Mouse (Mus musculus): ENCODE measurements around the gene Lrp11.
"Not testable (repeated sequence)": the region's sequence is repeated elsewhere in the genome, so short reads cannot be mapped to it uniquely, and the experiment has no call there.

Gene Lrp11

DNA sequence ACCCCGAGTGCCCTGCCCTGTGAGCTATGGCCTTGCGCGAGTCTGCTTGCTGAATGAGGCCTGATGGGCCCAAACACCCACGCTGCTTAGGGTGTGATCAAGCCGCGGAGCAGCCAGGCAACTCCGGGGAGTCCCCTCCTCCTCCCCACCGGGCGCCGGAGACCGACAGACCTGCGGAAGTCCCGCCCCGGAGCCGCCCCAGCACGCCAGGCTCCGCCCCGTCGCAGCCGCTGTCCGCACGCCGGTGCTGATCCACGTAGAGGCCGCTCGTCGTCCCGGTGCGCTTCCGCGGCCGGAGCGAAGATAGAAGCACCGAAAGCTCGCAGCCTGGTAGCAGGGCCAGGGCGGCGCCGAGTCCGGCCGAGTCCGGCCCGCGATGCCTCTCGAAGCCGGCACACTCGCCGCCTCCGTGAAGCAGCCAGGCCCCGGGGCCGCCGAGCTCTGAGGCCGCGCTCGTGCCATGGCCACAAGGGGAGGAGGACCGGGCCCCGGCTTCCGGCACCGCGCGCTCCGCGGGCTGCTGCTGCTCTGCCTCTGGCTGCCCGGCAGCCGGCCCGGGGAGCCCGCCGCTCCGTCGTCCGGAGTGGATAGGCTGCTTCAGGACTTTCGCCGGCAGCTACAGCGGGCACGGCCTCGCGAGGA lies at the start of gene Lrp11:
Lrp11 (plus strand) TSS at position 209 of the 642 bp plus-strand sequence.
- DNase-seq = peak; percentile 91

DNA sequence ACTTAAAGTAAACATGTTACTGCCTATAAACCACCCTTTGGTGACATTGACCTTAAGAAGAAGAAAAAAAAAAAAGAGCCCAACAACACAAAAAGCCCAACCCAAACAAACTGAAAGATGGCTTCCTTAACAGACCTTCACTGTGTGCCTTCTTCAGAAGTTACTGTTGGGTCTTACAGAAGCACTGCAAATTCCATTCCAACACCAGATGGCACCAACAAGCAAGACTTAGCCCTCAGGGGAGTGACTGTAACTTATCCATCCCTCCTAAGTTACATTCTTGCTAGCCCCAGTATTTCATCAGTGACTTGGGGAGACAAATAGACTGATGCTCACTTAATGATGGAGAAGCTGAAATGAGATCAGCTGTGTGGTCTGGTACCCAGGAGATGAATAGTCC lies 11.6 kb upstream of the Lrp11 start:
- no peak for DNase-seq

DNA sequence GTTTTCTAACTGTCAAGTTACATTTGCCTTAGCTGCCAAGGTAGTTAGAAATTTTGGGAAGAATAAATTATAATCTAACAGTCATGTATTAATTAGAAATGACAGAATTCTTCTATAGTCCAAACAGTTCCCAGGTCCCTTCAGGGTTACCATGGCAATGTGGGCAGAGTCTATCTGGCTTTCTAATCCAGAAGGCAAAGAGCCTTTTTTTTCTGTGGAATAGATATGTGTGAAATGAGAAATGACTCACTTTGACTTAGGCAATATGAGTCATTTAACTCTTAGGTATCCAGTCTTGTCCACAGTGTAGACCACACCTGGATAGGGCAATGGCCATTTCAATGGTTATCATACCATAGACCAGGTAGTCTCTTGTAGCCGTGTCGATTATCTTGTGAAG lies 8.2 kb upstream of the Lrp11 start:
- DNase-seq = no peak

DNA sequence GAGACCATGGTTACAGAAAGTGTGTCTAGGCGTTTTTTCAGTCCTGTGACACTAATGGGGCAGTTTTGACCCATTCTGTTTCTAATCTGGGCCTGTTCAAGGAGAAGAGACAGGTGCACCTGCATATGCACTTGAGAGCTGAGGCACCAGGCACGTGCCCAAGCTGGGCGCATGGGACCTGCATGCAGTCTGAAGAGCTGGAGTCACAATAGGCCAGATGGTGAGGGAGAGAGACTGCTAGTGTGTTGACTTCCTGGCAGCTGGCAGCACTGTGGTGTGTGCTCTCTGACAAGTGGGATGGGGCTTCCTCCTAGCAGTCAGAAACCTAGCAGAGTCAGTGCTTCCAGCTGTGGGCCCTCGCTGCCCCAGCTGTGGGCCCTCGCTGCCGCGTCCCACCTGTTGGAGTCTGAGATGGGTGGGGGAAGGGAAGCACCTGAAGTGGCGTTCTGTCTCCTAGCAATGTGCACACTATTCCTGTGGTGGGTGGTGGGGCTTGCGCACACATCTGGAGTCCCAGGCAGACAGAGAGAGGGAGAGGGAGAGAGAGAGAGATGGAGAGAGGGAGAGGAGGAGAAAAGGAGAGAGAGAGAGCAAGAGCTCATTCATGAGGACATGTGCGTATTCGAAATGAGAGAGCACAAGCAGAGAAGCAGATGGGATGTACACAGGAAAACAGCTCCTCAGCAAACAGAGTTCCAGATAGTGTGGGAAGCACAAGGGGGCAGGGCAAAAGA lies 7.3 kb upstream of the Lrp11 start:
- DNase-seq = no peak

DNA sequence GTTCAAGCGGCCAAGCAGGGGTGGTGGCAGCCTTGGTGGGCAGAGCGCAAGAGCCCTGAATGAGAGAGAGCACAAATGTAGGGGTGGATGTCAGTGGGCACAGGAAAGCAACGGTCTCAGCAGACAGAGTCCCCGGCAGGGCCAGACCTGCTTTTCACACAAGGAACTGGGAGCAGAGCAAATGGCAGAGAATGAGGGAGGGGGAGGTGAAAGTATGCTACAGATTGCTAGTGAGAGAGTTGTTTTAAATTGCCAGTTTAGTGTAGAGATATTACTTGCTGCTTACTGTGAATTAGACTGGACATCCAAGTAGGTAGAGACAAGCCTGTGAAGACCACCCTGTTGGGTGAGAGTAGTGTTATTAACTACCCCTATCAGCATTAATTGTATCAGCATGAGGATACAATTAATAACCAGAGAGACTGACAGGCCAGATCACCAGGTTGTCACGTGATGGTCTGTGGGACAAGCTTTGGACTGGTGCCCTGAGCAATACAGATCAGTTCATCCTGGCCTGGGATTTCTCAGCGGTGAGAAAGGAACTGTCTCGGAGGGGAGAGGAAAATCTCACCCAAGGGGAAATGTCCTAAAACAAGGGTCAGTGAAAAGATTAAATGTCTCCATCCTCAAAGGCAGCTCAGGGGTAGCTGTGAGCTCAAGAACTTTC lies 6.6 kb upstream of the Lrp11 start:
- no peak for DNase-seq

DNA sequence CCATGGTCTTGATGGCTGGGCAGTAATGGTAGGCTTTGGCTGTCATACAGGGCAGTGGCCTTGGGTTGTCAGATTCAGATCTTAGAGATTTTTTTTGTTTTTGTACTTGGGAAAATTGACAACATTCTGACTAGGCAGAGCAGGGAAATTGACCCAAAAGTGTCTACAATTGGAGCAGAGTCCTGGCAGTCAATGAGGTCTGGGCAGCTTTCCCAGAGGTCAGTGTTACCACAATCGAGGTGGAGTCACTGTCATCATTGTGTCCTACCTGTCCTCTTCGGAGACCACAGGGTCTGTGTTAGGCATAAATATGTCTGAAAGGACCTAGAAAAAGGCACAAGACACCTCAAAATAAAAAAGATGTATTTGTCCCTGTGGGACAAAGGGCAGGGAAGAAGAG lies 2.8 kb upstream of the Lrp11 start:
- no peak for DNase-seq

DNA sequence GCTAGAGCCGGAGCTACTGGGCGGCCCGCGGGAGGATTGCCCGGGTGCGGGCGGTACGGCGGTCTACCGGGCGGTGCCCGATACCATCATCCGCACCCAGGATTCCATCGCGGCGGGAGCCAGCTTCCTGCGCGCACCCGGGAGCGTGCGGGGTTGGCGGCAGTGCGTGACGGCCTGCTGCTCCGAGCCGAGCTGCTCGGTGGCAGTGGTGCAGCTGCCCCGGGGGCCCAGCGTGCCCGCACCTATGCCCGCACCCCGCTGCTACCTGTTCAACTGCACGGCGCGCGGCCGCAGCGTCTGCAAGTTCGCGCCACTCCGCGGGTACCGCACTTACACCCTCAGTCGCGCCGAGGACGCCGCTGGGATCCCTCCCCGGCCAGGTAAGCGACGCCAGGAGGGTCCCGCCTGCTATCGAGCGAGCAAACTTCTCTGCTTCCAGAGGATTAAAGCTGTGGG lies 662 bp downstream of the Lrp11 start:
- peak; percentile 68 for DNase-seq

DNA sequence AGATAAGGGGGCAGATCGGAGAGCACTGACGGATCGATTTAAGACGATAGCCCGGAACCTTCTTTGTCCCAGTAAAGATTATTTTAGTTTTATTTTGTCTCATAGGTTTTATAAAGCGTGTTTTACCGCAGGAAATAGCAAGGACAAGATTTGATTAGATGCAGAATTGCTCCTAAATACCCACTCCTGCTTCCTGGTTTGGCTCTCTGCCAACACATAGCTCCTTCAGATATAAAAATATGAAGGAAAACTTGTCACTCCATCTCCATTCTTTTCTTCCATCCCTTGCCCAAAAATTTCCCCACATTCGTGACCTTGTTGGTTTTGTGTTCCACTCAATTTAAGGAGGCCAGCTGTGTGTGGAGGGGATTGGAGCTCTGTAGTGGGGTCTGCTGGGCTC lies 1.2 kb downstream of the Lrp11 start:
- no peak for DNase-seq

DNA sequence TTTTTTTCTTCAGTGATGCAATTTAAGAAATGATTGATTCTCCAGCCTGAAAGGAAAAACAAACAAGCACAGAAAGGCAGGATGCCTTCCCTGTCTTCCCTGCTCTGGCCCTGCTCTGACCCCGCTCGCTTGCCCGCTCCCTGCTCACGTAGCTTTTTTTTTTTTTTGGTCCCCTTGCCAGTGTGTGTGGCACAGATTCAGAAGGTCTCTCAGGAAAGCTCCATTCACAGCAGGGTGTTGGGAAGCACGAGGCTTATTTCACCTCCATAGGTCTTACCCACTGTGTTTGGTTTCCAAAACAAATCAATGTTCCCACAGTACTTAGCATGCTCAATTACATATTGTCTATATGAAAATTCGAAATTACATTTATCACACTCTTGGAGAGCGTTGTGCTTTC lies 5.2 kb downstream of the Lrp11 start:
- no peak for DNase-seq

DNA sequence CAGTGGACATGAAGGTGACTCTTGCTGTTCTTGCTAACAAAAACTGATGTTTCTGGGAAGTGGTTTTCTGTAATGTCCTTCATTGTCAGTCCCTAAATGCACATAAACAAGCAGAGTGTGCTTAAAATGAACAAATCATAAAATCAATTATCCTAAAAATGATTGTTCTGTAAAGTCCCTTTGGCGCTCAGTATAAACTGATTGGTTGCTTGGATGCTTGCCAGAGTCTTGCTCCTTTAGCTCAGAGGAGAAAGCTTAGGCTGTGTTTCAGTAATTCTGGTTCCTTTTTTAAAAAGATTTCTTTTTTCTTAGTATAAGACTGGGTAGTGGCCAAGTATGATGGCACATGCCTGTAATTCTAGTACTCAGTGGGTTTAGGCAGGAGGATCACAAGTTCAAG lies 6.7 kb downstream of the Lrp11 start:
- no peak for DNase-seq

DNA sequence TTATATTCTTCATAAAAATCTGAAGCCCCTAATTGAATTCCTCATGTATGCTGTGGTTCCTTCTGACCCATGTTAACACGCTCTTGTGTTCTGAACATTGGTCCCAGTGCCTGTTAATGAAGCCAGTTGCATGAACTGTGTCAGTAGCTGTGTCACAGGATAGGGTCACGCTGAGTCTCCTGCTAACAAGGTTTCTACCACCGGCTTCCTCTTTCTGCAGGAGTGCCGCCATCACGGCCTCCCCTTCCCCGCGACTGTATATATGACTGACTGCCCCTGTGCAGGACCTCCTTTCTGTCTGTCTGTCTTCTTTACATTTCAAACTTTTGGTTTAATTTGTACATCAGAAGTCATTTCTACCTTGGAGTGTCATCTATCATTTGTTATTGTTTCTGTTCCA lies 8.6 kb downstream of the Lrp11 start:
- no peak for DNase-seq

DNA sequence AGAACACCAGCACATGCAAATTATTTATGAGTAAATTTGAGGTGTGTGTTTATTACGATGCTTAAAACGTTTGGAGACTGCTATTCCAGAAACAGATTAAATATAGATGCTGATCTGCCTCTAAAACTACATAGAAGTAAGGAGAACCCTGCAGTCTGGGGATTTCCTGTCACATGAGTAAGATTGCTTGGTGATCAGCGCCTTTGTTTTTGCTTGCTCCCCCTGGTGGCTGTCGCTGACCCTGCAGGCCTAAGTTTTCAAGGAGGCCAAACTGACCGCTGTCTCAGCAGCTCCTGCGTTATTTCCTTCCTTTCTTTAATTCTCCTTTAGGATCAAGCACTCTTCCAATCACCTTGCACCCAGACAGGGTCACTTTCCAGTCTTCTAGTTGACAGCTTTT lies 11.0 kb downstream of the Lrp11 start:
- peak; percentile 58 for DNase-seq

DNA sequence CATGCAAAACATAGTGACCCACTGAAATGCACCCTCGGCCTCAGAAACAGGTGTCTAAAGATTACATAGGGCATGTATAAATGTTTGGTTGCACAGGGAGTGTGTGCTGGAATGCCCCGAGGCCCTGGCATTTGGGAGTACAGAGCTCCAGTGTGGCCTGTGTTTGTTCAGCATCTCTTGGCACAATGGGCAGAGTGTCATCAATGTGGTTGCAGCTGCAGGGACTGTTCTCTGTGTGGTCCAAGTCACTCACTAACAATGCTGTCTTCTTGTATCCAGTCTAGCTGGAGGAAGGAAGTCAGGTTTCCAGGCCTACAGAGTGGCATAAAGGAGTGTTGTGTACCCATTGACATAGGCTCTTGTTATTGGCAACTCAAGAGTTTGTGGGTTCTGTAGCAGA lies 15.6 kb downstream of the Lrp11 start:
- no peak for DNase-seq

DNA sequence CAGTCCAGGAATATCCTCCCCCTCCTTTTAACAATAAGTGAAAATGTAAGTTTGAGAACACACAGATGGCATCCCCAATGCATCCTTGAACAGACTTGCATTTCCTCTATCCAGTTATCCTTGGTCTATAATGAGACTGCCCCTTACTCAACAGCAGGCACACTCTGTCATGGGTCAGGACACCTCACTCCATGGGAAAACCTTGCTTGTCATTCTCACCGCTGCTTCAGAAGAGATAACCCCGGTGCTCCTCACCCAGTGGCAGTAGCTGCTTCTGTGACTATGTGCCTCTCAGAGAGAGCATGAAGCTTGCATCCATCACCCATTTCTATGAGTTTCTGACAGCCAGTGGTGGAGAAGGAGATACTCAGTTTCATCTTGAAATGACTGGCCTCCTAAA lies 16.8 kb downstream of the Lrp11 start:
- no peak for DNase-seq

DNA sequence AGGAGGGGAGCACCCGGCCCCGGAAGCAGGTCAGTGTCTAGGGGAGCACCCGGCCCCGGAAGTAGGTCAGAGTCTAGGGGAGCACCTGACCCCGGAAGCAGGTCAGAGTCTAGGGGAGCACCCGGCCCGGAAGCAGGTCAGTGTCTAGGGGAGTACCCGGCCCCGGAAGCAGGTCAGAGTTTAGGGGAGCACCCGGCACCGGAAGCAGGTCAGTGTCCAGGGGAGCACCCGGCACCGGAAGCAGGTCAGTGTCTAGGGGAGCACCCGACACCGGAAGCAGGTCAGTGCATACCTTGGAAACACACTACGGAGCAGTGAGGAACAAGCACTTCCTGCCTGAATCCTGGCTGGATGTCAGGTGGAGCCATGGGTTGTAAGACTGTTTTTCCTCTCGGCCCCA lies 19.0 kb downstream of the Lrp11 start:
- no peak for DNase-seq

DNA sequence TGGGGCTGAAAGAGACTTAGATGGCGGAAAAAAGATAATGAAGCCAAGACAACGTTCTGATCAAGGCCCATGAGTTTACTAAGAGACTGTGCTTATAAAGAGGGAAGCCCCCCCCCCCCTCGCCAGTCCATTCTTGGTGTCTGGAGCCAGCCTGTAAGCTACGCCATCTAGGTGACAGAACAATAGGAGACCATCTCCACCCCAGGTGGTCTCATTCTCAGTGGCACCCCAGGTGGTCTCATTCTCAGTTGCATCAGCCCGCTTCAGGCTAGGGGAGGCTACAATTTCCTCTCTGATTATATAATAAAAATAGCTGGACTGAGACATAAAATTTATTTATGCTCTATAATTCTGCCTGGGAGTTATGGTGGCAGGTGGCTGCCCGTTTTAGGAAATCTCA lies 22.0 kb downstream of the Lrp11 start:
- DNase-seq = no peak

DNA sequence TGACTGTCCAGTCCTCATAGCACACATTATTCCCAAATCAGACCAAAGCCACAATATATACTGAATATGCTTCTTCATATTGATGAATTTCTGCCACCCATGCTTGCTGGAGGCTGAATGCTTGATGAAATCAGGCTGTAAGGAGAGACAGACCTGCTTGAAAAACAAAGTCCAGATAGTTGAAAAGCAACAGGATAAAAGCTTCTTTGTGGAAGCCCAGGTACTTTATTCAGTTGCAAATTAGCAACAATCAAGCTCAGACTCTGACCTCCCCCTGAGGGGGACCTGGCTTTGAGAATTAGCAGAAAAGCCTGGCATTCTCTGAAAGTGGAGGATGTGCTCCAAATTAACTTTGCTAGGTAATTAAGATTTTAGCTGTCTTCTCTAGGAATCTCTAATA lies 22.6 kb downstream of the Lrp11 start:
- not testable (repeated sequence) for DNase-seq

DNA sequence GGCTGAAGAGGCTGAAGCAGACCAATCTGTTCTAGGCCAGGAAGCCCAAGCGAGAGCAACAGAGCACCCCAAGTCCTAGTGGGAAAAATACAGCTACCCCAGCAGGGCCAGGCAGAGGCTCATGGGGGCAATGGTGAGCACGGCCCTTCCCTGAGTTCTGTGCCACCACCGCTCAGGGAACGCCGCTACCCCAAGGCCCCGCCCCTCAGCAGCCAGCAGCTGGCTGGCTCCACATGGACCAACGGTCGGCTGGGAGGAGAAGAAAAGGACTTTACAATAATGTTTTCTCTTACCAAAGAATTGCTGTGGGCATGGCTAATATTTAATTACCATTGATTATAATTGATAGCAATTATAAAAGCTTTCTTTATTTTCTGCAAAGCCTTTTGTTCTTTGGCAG lies 25.2 kb downstream of the Lrp11 start:
- DNase-seq = no peak

DNA sequence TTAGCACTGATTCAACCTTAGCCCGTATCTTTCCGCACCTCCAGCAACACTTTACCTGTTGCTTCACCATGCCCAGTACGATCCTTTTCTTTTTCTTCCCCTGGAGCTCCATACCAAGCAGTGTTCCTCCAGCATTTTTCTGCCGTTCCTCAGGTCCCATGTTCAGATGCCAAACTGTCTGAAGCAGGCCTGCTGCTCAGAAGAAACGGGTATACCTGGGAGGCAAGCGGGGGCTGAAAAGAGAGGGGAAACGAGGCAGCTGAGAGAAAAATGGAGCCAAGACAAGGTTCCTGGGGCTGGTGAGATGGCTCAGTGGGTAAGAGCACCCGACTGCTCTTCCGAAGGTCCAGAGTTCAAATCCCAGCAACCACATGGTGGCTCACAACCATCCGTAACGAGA lies 27.5 kb downstream of the Lrp11 start:
- DNase-seq = not testable (repeated sequence)

DNA sequence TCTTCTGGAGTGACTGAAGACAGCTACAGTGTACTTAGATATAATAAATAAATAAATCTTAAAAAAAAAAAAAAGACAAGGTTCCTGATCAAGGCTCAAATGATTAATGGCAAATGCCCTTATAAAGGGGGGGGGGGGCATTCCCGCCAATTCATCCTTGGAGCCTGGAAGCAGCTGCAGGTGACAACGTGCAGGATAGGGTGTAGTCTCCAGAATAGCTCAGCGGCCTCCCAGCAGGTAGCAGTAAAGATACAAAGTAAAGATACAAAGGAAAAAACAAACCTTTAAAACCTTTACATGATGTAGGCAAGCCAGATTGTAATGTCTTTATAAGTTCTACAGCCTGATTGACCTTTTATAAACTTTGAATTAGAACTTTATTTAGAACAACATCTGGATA lies 28.0 kb downstream of the Lrp11 start:
- DNase-seq = not testable (repeated sequence)

DNA sequence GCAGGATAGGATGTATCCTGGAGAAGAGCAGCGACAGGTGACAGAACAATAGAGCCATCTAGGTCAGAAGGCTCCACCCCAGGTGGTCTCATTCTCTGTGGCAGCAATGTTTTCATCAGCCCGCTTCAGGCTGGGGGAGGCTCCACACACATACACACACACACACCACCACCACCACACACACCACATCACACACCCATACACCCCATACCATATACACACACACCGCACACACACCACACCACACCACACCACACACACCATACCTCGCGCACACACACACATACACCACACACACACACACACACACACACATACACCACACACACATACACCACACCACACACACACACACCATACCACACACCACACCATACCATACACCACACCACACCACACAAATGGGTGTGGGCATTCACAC lies 30.2 kb downstream of the Lrp11 start:
- DNase-seq = no peak

DNA sequence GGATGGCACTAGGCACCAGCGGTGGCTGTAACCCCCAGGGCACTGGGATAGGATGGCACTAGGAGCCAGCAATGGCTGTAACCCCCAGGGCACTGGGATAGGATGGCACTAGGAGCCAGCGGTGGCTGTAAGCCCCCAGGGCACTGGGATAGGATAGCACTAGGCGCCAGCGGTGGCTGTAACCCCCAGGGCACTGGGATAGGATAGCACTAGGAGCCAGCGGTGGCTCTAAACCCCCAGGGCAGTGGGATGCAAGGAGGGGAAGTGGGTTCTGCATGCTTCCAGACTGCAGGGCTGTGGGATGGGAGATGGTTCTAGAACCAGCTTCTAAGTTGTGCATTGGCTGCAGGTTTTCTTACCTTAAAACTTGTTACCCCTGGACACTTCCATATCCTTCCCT lies 31.1 kb downstream of the Lrp11 start:
- no peak for DNase-seq

DNA sequence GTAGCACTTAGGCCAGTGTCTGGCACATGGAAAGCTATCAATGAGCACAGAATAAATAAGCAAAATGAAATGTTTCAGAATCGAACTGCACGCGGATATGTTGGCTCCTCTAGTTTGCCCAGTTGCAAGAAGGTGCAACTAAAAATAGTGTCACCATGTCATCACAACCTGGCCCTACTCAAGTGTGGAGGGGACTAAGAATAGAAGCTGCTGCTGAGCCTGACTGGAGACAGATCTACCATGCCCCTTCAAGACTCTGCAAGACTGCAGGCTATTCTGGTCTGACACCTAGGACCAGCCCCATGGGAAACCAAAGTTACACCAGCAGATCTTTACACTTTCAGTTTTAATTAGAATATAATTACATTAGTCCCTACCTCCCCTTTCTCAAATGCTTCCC lies 32.8 kb downstream of the Lrp11 start:
- DNase-seq = no peak

DNA sequence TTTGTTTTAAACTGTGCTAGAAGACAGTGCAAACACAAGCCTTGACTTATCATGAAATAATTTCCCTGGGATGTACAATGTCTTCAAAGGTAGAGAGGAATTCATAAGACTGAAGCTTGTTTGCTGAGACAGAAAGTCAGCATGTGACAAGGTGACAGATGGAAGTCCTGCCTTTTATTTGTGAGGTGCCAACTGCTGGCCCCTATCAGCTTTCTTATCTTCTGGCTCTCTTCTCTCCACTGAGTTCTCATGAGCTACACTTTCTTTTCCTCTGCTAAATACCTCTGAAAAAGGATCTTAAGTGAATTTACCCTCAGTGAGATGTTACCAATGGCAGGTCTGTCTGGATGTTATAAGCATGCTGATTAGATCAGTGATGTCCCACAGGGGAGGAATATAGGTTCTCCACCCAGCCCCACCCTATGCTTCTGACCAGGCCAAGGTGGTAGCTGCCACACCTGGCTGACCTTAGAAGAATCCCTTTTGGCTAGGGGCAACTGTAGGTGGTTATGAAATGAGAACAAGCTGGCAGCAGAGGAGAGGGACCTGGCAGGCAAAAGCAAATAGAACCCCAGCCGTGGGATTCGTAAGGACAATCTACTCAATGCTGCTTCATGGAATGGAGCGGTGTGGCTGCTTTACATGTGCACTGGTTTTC lies 34.4 kb downstream of the Lrp11 start:
- DNase-seq = no peak
